Mouse (Mus musculus) NIH3T3 (cell line): ENCODE measurements around the gene Lmcd1.

Experiments used
- DNase-seq: peaks from one replicate; pipeline ENCODE4 v3.0.0-alpha.2; 2012; ENCODE audit warnings: low read depth

The Lmcd1 gene

GRCm38 (mm10) chr6:112360676-112361075 is 87.1 kb downstream of the Lmcd1 start:
- DNase-seq = no peak

DNA sequence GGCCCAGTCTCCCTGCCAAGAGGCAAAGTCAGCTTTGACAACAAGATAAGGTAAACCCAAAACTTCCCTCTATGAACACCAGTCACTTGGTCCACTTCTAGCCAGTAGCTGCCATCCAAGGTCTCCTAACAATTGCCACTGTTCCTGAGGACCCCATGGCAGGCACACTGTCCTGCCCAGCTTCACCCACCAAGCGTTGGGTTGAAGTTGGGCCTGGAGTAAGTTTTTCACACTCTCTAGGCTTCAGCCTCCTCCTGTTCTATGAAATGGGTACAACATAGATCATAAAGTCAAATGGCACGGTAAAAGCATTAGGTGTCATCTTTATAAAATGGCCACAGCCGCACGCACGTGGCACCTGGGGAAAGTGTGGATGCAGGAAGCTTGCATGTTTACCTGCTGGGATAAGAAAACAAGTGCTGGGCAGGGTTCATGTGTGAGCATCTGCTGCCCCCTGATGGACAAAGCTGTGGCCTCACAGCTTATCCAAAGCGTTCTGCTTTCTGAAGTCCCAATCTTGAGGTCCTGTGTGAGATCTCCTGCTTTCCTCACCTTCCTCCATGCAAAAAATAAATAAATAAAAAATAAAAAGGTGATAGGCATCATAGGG is 88.9 kb downstream of the Lmcd1 start:
- DNase-seq = peak; percentile 73

GRCm38 (mm10) chr6:112364581-112364980 is 91.0 kb downstream of the Lmcd1 start:
- DNase-seq = peak; percentile 73

DNA sequence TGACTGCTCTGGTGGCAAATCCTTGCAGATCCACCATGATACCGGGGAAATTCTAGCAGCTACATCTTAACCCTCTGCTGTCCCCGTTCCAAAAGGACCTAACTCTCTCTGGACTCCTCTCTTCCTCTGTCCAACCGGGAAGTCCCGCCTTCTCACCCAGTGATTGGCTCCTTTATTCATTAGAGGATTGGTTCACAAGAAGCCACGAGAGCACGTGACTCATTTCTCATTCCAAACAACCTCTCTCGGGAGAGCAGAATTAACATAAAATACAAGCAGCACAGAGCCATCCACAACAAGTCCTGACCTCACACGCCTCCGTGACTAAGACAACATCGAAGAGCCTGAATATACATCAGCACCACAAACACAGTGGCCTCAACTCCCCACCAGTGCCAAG is 91.7 kb downstream of the Lmcd1 start:
- DNase-seq = no peak

DNA sequence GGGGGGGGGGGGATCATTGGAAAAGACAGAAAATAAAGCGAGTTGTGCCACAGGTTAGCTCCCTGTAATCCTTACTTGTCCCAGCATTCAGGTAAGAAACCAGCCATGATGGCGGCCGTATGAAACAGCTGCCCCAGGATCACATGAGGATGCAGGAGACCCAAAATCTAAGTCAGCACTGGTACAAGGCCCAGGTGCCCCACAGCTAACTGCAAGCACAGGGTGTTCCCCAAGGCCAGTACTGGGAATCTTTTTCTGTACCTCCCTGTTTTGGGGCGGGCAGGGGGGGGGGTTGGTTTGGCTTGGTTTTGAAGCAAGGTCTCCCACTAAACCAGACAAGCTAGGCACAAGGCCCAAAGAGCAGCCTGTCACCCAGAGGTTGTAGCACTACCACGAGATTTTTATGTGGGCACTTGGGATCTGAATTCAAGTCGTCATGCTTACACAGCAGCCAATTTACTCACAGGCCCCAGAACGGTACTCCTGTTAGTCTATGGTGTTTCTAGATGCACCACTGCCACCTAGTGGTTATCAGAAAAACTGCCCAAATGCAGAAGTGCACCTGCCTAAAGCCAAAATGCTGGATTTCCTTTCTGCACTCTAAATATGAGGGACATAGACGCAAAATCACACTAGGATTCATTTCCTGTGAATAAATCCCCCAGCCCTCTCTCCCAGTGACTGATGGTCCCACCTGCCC is 100.5 kb downstream of the Lmcd1 start:
- DNase-seq = peak; percentile 75

- no peak for DNase-seq
These were observed 102.3 kb downstream of the Lmcd1 start for GRCm38 (mm10) chr6:112375661-112376392.

- DNase-seq = no peak
These were observed 105.5 kb downstream of the Lmcd1 start for GRCm38 (mm10) chr6:112379054-112379453.
